Mouse (Mus musculus) left cerebral cortex, postnatal 14 days (tissue): ENCODE data around the gene 1700012B07Rik. TPM values are rescaled to one million over a fixed set of nuclear protein-coding genes. Genes with fewer than 3 reads are reported as not detected.
A peak's percentile ranks its signal among the peaks of the same experiment; 100 is the strongest.

Experiments used
- DNase-seq, 2 experiments: peaks; one replicate each; pipeline ENCODE4 v3.0.0; 2021 to 2022; ENCODE audit warnings: low spot score in 2 of 2, mixed read lengths in 1 of 2
- intact Hi-C: fragments of 180-260 bp; cut with DNase I; formaldehyde crosslinking; loops from one replicate; pipeline ENCODE4 v1.15.1; 2025
- total RNA-seq, 2 experiments: library from RNA; stranded (reverse); gene quantifications; 2 replicates each; pipeline ENCODE4 v1.2.3; 2021

The 1700012B07Rik gene
- total RNA-seq, 2 experiments from 2014 or later: not detected

GRCm38 (mm10) chr11:109771381-109771780, 56.5 kb downstream of the 1700012B07Rik start:
- DNase-seq: no peak
- intact Hi-C loops: no loop called here

GRCm38 (mm10) chr11:109770185-109770584, 57.7 kb downstream of the 1700012B07Rik start:
- intact Hi-C loops: no loop called here
- no peak for DNase-seq

DNA sequence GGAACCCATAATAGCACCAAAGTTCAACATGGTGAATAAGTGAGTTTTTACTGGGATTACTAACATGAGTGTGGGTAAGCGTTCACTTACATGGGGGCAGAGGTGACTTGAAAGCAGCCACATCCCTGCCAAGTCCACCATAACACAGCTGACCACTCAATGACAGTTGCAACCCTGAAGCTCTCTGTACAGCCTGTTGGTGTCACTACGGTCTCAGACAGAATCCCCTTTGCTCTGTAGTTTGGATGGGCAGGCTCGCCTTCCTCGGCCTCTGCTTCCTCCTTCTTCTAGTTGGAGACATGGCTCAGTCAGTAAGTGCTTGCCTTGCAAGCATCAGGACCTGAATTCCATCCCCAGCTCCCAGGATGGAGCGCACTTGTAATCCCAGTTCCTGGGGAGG, 58.8 kb downstream of the 1700012B07Rik start:
- intact Hi-C loops: loop anchor here (5.0 kb wide), 1 partner anchor 58 kb away; the partner anchor contains the start of gene 1700012B07Rik
- DNase-seq: no peak

- intact Hi-C loops: no loop called here
- no peak for DNase-seq
Measured at GRCm38 (mm10) chr11:109760063-109760462, 67.8 kb downstream of the 1700012B07Rik start.

GRCm38 (mm10) chr11:109758616-109759215, 69.1 kb downstream of the 1700012B07Rik start:
- intact Hi-C loops: no loop called here
- DNase-seq: peak in 1 of 2 experiments; percentile 10

- intact Hi-C loops: no loop called here
- DNase-seq: peak; percentile 28 to 33
Measured at GRCm38 (mm10) chr11:109754105-109754602, 73.7 kb downstream of the 1700012B07Rik start.

DNA sequence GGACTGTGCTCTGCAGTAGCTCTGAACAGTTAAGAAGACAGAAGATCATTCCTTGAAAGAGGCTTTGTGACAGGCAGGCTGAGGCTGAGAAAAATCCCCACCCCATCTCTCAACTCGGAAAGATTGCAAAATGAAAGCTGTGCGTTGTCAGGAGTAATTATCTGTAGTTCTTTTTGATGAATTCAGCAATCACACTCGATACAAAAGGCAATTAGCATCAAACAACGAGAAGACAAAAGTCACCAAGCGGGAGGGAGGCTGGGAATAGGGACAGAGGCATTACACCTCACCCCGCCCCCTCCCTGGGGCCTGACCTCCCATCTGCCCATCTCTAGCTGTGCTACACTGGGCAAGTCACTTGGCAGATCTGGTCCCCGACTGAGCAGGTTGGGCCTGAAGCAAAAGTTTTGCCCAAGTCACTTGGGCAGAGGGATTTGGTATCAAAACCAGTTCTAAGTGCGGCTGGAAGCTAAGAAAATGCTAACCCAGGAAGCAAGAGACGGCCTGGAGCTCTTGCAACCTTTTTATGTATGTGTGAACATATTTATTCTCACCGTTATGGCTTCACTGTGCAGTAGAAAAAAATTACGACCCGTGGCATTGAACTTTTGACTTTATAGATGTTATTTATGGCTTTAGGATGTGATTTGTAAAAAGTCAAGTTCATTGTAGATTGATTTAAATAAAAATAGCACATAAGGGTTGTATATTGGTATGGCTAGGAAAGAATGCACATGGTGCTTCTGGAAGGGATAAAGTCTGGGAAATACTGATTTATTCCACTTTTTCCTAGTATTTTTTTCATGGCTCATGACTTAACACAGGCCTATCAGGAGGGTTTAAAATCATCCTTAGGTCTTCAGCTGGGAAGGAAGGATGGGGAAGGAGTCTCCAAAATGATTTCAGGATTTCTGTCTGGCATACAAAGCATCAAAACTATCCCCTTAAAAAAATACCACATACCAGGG, 75.9 kb downstream of the 1700012B07Rik start:
- no peak for DNase-seq
- intact Hi-C loops: no loop called here

- no peak for DNase-seq
- intact Hi-C loops: no loop called here
Measured at GRCm38 (mm10) chr11:109745210-109745609, 82.6 kb downstream of the 1700012B07Rik start.

DNA sequence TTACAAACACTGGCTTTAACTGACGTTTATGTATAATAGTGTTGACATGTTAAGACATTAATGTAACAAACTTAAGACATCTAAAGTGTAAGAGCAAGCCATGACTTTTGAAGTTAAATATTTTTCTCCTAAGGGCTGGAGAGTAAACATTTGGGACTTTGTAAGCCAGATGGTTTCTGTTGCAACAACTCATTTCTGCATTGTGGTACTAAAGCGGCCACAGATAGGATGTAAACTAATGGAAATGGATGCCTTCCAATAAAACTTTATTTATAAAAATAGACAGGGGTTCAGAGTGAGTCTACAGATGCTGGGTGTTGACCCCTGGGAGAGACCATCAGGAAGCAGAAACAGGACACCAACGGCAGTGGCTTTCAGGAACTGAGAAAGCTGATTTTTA, 89.9 kb downstream of the 1700012B07Rik start:
- DNase-seq: no peak
- intact Hi-C loops: no loop called here

Other genes starting within 250 kb of the 1700012B07Rik start
- gene Wipi1, start 216.1 kb downstream of the 1700012B07Rik start, total RNA-seq: 10 to 100 TPM; 21.8 to 22.2 TPM
- 100 to 1,000 TPM; 470 to 506 TPM for gene Prkar1a, start 178.6 kb downstream of the 1700012B07Rik start, total RNA-seq
- 10 to 100 TPM; 17.1 to 19.1 TPM for gene Fam20a, start 105.8 kb downstream of the 1700012B07Rik start, total RNA-seq
- 1 to 10 TPM; 9.4 to 10.0 TPM for gene Abca8b, start 167.8 kb upstream of the 1700012B07Rik start, total RNA-seq